Mouse (Mus musculus) thymus, adult 2 months (tissue): ENCODE results near the gene Pcbd2.

Source experiments
- CTCF ChIP-seq: fragments of 200-500 bp; IDR thresholded peaks from 2 replicates; pipeline ENCODE4 v1.5.1; 2012; ENCODE audit warnings: mild to moderate bottlenecking, control low read depth, low read length, moderate library complexity, borderline replicate concordance; ENCODE audit not compliant: control insufficient read depth, poor library complexity, insufficient read depth; ENCODE audit errors: extremely low read depth
- POLR2A ChIP-seq: fragments of 200-500 bp; IDR thresholded peaks from 2 replicates; pipeline ENCODE4 v1.6.1; 2012; ENCODE audit warnings: mild to moderate bottlenecking, low read length, control low read depth, moderate library complexity; ENCODE audit not compliant: control insufficient read depth, poor library complexity, insufficient read depth; ENCODE audit errors: extremely low read depth

DNA sequence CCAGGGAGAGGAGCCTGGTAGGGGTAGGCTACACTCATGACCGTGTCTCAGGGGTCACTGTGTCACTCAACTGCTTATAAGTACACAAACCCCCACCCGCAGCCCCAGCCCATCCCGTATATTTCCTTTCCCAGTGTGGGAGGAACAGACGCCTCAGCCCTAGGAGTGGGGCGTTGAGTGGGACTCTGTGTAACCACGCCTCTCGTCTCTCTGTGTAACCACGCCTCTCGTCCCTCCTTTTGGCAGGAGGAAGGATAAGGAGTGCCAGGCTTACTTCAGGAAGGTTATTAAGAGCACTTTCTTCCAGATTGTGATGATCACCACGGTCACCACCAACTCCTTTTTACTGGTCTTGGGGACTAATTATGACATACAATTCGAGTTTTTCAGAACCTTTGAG is 59.0 kb downstream of the Pcbd2 start:
- TF ChIP-seq POLR2A (no peak), CTCF (no peak)
